Mouse (Mus musculus) Patski (cell line): Measurements from ENCODE around the gene Cmc2. TPM values are rescaled to one million over a fixed set of nuclear protein-coding genes. Genes with fewer than 3 reads are reported as not detected.

ENCODE experiments used
- ATAC-seq: fragments of 100-300 bp; one replicate; pipeline ENCODE4 v1.8.0; 2021
- CTCF ChIA-PET: fragments of 350-600 bp; sonication (Branson Sonifier 250); formaldehyde crosslinking; loops from one replicate; lab custom pipeline; 2022; ENCODE audit warnings: inconsistent platforms; lab: Charles Lee
- POLR2A ChIA-PET: fragments of 350-600 bp; sonication (Branson Sonifier 250); formaldehyde crosslinking; loops from one replicate; lab custom pipeline; 2022; ENCODE audit warnings: antibody characterized with exemption, inconsistent platforms; lab: Charles Lee
- DNase-seq: peaks from one replicate; pipeline ENCODE4 v3.0.0-alpha.2; 2011; ENCODE audit warnings: low read depth, low spot score
- H3K27me3 ChIP-seq: fragments of 371-371 bp; one replicate; pipeline ENCODE4 v1.5.1; 2021
- CTCF ChIP-seq: fragments of 100-300 bp; IDR thresholded peaks from one replicate; pipeline ENCODE4 v1.5.1; 2021
- in situ Hi-C: fragments of 300-500 bp; cut with MboI; formaldehyde crosslinking; loops from 3 replicates; pipeline ENCODE4 v1.11.1; 2018; ENCODE audit warnings: low pct_unique_long_range_greater_than_20kb, mixed read lengths
- polyA plus RNA-seq: library from polyadenylated mRNA; unstranded; gene quantifications from one replicate; pipeline ENCODE4 v1.2.3, GENCODE M21; 2021

Gene Cmc2
- polyA plus RNA-seq, result 42.4 TPM

GRCm38 (mm10) chr8:116921337-116922059, at the start of gene Cmc2, which contains the start of gene Cenpn:
Cmc2 (minus strand) TSS chr8:116921455.
Cenpn (plus strand) TSS chr8:116921730.
- CTCF ChIA-PET, result interaction anchor here (0.8 to 2.0 kb wide), 4 partner anchors 10 to 58 kb away, joined by 3 to 4 read pairs (median 4); no protein-coding TSS in a partner anchor
- DNase-seq, result peak; percentile 87
- peak; percentile 88 for ATAC-seq
- TF ChIP-seq CTCF, result no peak
- in situ Hi-C loops, result loop anchor here (10.0 kb wide), 1 partner anchor 553 kb away; no protein-coding TSS in a partner anchor
- H3K27me3 ChIP-seq, result no peaks in the 10 kb centered on the region
- POLR2A ChIA-PET, result no interaction called here

DNA sequence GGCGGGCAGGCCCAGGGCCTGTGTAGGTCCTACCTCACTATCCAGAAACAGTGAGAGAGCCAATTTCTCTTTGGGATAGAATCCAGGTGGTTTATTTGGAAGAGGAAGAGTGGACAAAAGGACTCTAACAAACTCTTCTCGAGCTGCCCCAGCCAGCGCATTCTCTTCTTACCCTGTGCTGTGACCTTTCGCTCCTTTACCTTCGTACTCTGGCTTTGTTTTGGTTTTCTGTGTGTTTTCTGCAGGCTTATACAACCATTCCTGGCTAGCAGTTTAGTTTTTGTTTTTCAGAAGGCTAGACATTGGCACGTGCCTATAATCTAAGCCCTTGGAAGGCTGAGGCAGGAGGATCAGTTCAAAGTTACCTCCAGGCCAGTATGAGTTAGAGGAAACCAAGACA, 48.3 kb upstream of the Cmc2 start:
- TF ChIP-seq CTCF, result no peak
- no peak for ATAC-seq
- no peak for DNase-seq
- POLR2A ChIA-PET, result no interaction called here
- no peaks in the 10 kb centered on the region for H3K27me3 ChIP-seq
- CTCF ChIA-PET, result interaction anchor here (1.6 kb wide), 1 partner anchor 13 kb away, joined by 4 read pairs; no protein-coding TSS in a partner anchor
- in situ Hi-C loops, result no loop called here

- POLR2A ChIA-PET, result no interaction called here
- no peak for ATAC-seq
- in situ Hi-C loops, result no loop called here
- TF ChIP-seq CTCF, result no peak
- no peaks in the 10 kb centered on the region for H3K27me3 ChIP-seq
- CTCF ChIA-PET, result no interaction called here
- no peak for DNase-seq
Measured at GRCm38 (mm10) chr8:116954415-116954814, 33.2 kb upstream of the Cmc2 start.

DNA sequence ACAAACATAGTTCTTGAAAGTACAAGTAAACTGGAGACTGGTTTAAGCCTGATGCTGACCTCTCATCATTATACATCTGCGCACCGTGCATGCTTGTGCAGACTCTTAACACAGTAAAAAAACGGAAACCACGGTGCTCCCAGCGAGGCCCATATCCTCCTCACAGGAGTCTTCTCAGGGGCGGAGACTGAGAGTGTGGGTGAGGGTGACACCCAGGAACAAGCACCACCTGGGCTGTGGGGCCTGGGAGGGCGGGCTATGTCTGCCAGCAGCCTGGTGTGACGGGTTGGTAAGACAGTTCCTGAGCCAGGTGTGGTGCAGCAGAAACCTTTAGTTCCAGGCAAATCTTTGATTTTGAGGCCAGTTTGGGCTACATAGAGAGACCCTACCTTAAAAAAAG, 31.2 kb upstream of the Cmc2 start:
- no peaks in the 10 kb centered on the region for H3K27me3 ChIP-seq
- ATAC-seq (no peak), DNase-seq (no peak)
- CTCF ChIA-PET, result no interaction called here
- in situ Hi-C loops, result no loop called here
- POLR2A ChIA-PET, result no interaction called here
- no peak for TF ChIP-seq CTCF

DNA sequence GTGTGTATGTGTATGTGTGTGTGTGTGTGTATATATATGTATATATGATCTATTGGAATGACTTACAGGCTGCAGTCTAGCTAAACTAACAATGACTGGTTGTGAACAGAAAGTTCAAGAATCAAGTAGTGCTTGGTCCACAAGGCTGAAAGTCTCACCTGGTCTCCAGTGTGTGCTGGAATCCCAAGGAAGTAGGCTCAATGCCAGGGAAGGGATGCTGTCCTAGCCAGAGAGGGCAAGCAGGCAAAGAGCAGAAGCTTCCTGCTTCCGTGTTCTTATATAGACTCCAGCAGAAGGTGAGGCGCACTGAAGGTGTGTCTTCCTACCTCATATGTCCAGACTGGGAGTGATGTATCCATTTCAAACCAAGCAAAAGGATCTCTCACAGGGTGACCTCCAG, 30.5 kb upstream of the Cmc2 start:
- POLR2A ChIA-PET, result no interaction called here
- CTCF ChIA-PET, result interaction anchor here (0.7 to 1.5 kb wide), 3 partner anchors 13 to 28 kb away, joined by 3 to 4 read pairs (median 3); partner anchors contain the start of gene 1700030J22Rik
- no peak for TF ChIP-seq CTCF
- DNase-seq (no peak), ATAC-seq (no peak)
- in situ Hi-C loops, result no loop called here
- no peaks in the 10 kb centered on the region for H3K27me3 ChIP-seq

DNA sequence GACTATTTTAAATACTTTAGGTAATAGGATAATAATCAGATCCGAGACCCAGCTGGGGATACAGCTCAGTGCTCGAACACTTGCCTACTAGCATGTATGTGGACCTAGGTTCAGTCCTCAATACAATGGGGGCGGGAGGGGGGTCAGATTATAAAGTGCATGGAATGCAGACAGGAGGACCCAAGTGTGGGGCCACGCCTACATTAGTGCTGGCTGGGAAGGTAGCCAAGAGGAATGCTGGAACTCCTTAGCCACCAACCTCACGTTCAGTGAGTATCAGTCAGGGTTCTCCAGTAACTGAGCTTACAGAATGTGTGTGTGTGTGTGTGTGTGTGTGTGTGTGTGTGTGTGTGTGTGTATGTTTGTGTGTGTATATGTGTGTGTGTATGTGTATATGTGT, 30.1 kb upstream of the Cmc2 start:
- ChIA-PET CTCF (interaction anchor here (0.7 to 1.5 kb wide), 3 partner anchors 14 to 29 kb away, joined by 3 to 4 read pairs (median 3); partner anchors contain the start of gene 1700030J22Rik), POLR2A (no interaction called here)
- no peak for TF ChIP-seq CTCF
- no peak for ATAC-seq
- no peaks in the 10 kb centered on the region for H3K27me3 ChIP-seq
- DNase-seq, result no peak
- in situ Hi-C loops, result no loop called here

DNA sequence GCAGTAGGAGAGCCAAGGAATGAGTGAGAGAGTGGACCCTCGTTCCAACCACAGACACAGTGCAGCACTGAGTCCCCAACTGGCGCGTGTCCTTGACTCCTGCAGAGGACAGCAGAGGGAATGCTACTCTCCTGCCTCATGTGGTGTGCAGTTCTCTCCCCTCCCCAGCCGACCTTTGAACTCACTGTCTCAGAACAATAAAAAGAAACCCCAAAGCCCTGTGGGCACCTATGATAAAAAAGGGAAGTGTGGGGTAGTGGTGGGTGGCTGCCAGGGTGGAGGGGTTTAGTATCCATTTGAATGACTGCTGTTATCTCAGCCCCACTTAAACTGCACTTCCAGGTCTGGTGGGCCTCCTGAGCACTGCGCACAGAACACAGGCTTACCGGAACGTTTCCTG, 26.3 kb upstream of the Cmc2 start:
- in situ Hi-C loops, result no loop called here
- CTCF ChIA-PET, result interaction anchor here (1.1 kb wide), 1 partner anchor 12 kb away, joined by 3 read pairs; no protein-coding TSS in a partner anchor

DNA sequence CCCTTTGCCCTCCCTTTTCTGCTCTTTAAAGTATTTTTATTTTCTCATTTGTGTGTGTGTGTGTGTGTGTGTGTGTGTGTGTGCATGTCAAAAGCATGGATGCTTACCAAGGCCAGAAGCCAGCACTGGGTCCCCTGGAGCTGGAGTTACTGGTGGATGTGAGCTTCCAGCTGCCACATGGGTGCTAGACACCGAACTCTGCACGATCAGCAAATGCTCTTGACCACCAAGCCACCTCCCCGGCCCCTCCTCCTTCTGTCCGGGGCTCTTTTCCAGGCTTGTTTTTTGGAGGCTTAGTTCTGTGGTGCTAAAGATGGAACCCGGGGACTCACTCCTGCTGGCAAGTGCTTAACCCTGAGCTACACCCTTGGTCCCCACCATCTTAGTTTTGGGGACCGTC, 25.6 kb upstream of the Cmc2 start:
- H3K27me3 ChIP-seq, result no peaks in the 10 kb centered on the region
- CTCF ChIA-PET, result no interaction called here
- in situ Hi-C loops, result no loop called here
- ATAC-seq (no peak), DNase-seq (no peak)
- POLR2A ChIA-PET, result interaction anchor here (1.1 kb wide), 1 partner anchor 223 kb away, joined by 3 read pairs; no protein-coding TSS in a partner anchor
- no peak for TF ChIP-seq CTCF

More for the DNA sequence above, 26.3 kb upstream of the Cmc2 start:
- no peak for TF ChIP-seq CTCF
- ATAC-seq, result no peak
- DNase-seq, result no peak
- no peaks in the 10 kb centered on the region for H3K27me3 ChIP-seq
- POLR2A ChIA-PET, result no interaction called here

DNA sequence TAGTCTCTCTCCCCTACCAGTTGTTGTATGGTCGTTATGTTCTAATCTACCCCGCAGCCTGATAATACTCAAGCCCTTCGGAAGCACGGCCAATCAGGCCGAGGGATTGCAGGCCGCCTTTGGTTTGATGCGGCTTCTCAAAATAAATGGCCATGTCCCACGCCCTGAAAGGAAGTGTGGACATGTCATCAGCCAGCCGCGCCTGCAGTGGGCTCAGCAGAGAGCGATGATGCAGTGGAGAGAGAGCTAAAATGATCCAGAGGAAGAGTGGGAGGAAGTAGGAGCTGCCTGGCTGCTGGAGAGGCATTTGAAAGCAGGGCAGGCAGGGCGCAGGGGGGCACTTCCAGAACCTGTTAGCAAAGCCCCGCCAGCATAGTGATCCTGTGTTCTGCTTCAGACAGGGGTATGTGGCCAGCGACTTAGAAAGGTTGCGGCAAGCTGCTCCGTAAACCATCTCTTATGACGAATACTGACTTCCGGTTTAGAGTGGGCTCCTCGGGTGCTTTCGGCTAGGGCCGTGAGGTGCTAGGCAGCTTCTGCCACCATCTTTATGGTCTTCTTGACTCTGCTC, 25.1 kb upstream of the Cmc2 start:
- DNase-seq, result no peak
- no peaks in the 10 kb centered on the region for H3K27me3 ChIP-seq
- in situ Hi-C loops, result no loop called here
- no peak for ATAC-seq
- ChIA-PET CTCF (no interaction called here), POLR2A (interaction anchor here (1.1 kb wide), 1 partner anchor 223 kb away, joined by 3 read pairs; no protein-coding TSS in a partner anchor)
- no peak for TF ChIP-seq CTCF

DNA sequence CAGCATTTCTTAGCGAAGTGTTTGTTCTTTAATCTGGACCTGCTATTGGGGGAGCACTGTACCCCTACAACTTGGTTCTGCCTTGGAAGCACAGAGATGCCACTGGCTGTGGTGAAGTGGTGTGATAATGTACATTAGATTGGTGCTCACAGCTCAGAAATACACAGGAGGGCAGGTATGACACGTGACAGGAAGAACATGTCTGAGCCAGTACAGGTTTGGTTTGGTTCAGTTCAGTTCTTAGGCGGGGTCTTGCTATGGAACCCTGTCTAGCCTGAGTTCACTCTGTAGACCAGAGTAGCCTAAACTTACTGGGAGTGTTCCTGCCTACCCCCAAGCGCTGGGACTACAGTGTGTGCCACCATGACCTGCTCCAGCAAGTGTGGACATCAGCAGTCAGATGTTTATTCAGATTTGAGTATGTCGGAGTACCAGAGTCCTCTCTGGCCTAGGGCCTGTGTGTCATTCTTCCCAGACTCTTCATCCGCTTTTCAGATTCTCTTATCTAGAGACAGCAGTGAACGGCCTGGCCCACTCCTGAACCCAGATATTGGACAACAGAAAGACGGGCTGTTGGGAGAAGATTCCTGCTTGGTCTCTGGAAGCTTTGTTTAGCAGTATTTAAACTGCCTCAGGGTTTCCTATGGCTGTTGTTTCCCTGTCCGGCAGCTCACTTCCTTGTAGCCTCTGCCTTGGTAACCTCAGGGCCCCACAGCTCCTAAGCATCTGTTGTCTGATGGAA, 24.1 kb upstream of the Cmc2 start:
- no peak for TF ChIP-seq CTCF
- in situ Hi-C loops, result no loop called here
- ChIA-PET CTCF (interaction anchor here (0.7 kb wide), 1 partner anchor 36 kb away, joined by 3 read pairs; no protein-coding TSS in a partner anchor), POLR2A (no interaction called here)
- no peak for DNase-seq
- no peaks in the 10 kb centered on the region for H3K27me3 ChIP-seq
- no peak for ATAC-seq
